Mouse (Mus musculus) bone marrow, adult 2 months (tissue): ENCODE results near the gene Epp13.
A peak's percentile ranks its signal among the peaks of the same experiment; 100 is the strongest.

Experiments
- CTCF ChIP-seq: fragments of 200-500 bp; IDR thresholded peaks from 2 replicates; pipeline ENCODE4 v1.5.1; 2011; ENCODE audit warnings: low read length, control low read depth; ENCODE audit not compliant: control insufficient read depth, insufficient read depth
- POLR2A ChIP-seq: fragments of 200-500 bp; IDR thresholded peaks from 2 replicates; pipeline ENCODE4 v1.6.1; 2011; ENCODE audit warnings: low read depth, mild to moderate bottlenecking, control low read depth, low read length, borderline replicate concordance; ENCODE audit not compliant: control insufficient read depth

- TF ChIP-seq POLR2A (no peak), CTCF (peak; percentile 55; the same call in 1 of the 2 replicates)
Measured at GRCm38 (mm10) chr7:6283451-6284075, 31.1 kb downstream of the Epp13 start.
